Mouse (Mus musculus): ENCODE measurements at regions not wholly inside any gene's neighbourhood (a gene's known extent, or its start where the extent isn't known, plus 50 kb on each side); places are given as distances from the start of the nearest gene placed in this dataset.

- Histone ChIP-seq H3K36me3 (ENCODE audit: poor library complexity, severe bottlenecking) (no peaks in the 10 kb centered on the region), H3K4me2 (no peak overlapping the region), H3K9me3 (replicated peaks) (no peaks in the 10 kb centered on the region), H3K9ac (no peak overlapping the region), H3K4me1 (no peaks in the 10 kb centered on the region), H3K4me3 (no peak overlapping the region), H3K27me3 (no peaks in the 10 kb centered on the region), H3K27ac (no peak overlapping the region)
- ATAC-seq = no peak
- 92% methylated on average over 1 of the region's 1 CpGs for WGBS
Measured at GRCm38 (mm10) chr9:112821940-112822339, 586.2 kb upstream of the Arpp21 start.

GRCm38 (mm10) chr9:112811946-112812345 lies 576.2 kb upstream of the Arpp21 start:
- no peaks in the 10 kb centered on the region for H3K27me3 ChIP-seq

GRCm38 (mm10) chr9:112799583-112800220 lies 564.0 kb upstream of the Arpp21 start:
- no peaks in the 10 kb centered on the region for H3K4me1 ChIP-seq
- ATAC-seq = no peak
- no peaks in the 10 kb centered on the region for H3K27me3 ChIP-seq

More at GRCm38 (mm10) chr9:112811946-112812345, 576.2 kb upstream of the Arpp21 start:
- Histone ChIP-seq H3K27ac (no peak overlapping the region), H3K4me1 (no peaks in the 10 kb centered on the region), H3K36me3 (ENCODE audit: poor library complexity, severe bottlenecking) (no peaks in the 10 kb centered on the region), H3K9me3 (replicated peaks) (no peaks in the 10 kb centered on the region), H3K4me2 (no peak overlapping the region), H3K9ac (no peak overlapping the region), H3K4me3 (no peak overlapping the region)
- 45% methylated on average over 1 of the region's 1 CpGs for WGBS
- no peak for ATAC-seq

GRCm38 (mm10) chr9:112793537-112793936 lies 557.8 kb upstream of the Arpp21 start:
- no peak overlapping the region for H3K27ac ChIP-seq
- H3K36me3 ChIP-seq (ENCODE audit: poor library complexity, severe bottlenecking) = no peaks in the 10 kb centered on the region
- H3K4me3 ChIP-seq = no peak overlapping the region
- no peak overlapping the region for H3K9ac ChIP-seq
- ATAC-seq = no peak
- no peaks in the 10 kb centered on the region for H3K9me3 ChIP-seq (replicated peaks)
- H3K27me3 ChIP-seq = no peaks in the 10 kb centered on the region
- WGBS = 63% methylated on average over 2 of the region's 2 CpGs
- no peaks in the 10 kb centered on the region for H3K4me1 ChIP-seq
- H3K4me2 ChIP-seq = no peak overlapping the region

More at GRCm38 (mm10) chr9:112799583-112800220, 564.0 kb upstream of the Arpp21 start:
- no peak overlapping the region for H3K4me3 ChIP-seq
- H3K4me2 ChIP-seq = no peak overlapping the region
- 34% methylated on average over 2 of the region's 2 CpGs for WGBS
- no peak overlapping the region for H3K27ac ChIP-seq
- H3K36me3 ChIP-seq (ENCODE audit: poor library complexity, severe bottlenecking) = no peaks in the 10 kb centered on the region
- H3K9me3 ChIP-seq (replicated peaks) = no peaks in the 10 kb centered on the region
- H3K9ac ChIP-seq = no peak overlapping the region

- ATAC-seq = no peak
- 84% methylated on average over 3 of the region's 3 CpGs for WGBS
Measured at GRCm38 (mm10) chr9:112771981-112772380, 536.2 kb upstream of the Arpp21 start.

GRCm38 (mm10) chr9:112744616-112745015 lies 508.9 kb upstream of the Arpp21 start:
- H3K9me3 ChIP-seq (replicated peaks) = no peaks in the 10 kb centered on the region
- WGBS = 79% methylated on average over 5 of the region's 5 CpGs
- H3K9ac ChIP-seq = no peak overlapping the region
- no peaks in the 10 kb centered on the region for H3K27me3 ChIP-seq
- no peaks in the 10 kb centered on the region for H3K36me3 ChIP-seq (ENCODE audit: poor library complexity, severe bottlenecking)
- no peak overlapping the region for H3K4me3 ChIP-seq
- H3K4me1 ChIP-seq = no peaks in the 10 kb centered on the region
- no peak overlapping the region for H3K27ac ChIP-seq
- H3K4me2 ChIP-seq = no peak overlapping the region
- ATAC-seq = no peak

More at GRCm38 (mm10) chr9:112771981-112772380, 536.2 kb upstream of the Arpp21 start:
- no peaks in the 10 kb centered on the region for H3K4me1 ChIP-seq
- H3K9ac ChIP-seq = no peak overlapping the region
- no peaks in the 10 kb centered on the region for H3K9me3 ChIP-seq (replicated peaks)
- H3K4me2 ChIP-seq = no peak overlapping the region
- no peak overlapping the region for H3K4me3 ChIP-seq
- H3K27ac ChIP-seq = no peak overlapping the region
- no peaks in the 10 kb centered on the region for H3K27me3 ChIP-seq
- H3K36me3 ChIP-seq (ENCODE audit: poor library complexity, severe bottlenecking) = no peaks in the 10 kb centered on the region

- no peak for ATAC-seq
- Histone ChIP-seq H3K4me2 (no peak overlapping the region), H3K4me3 (no peak overlapping the region), H3K27me3 (no peaks in the 10 kb centered on the region), H3K27ac (no peak overlapping the region), H3K36me3 (ENCODE audit: poor library complexity, severe bottlenecking) (no peaks in the 10 kb centered on the region), H3K9me3 (replicated peaks) (no peaks in the 10 kb centered on the region), H3K4me1 (no peaks in the 10 kb centered on the region), H3K9ac (no peak overlapping the region)
- WGBS = 67% methylated on average over 1 of the region's 1 CpGs
Measured at GRCm38 (mm10) chr9:112743871-112744590, 508.3 kb upstream of the Arpp21 start.

GRCm38 (mm10) chr9:112735761-112736160 lies 500.0 kb upstream of the Arpp21 start:
- no peak overlapping the region for H3K4me3 ChIP-seq
- no peaks in the 10 kb centered on the region; the same call in 1 of the 2 replicates for H3K4me1 ChIP-seq
- H3K9me3 ChIP-seq (replicated peaks) = no peaks in the 10 kb centered on the region
- no peak overlapping the region for H3K9ac ChIP-seq
- no peak for ATAC-seq
- no peak overlapping the region for H3K4me2 ChIP-seq
- no peaks in the 10 kb centered on the region for H3K36me3 ChIP-seq (ENCODE audit: poor library complexity, severe bottlenecking)
- no peak overlapping the region for H3K27ac ChIP-seq
- H3K27me3 ChIP-seq = no peaks in the 10 kb centered on the region

GRCm38 (mm10) chr9:112725523-112725922 lies 489.8 kb upstream of the Arpp21 start:
- Histone ChIP-seq H3K4me1 (peaks cover 12% of the 10 kb centered on the region), H3K9me3 (replicated peaks) (no peaks in the 10 kb centered on the region), H3K4me2 (no peak overlapping the region), H3K9ac (no peak overlapping the region), H3K27ac (no peak overlapping the region), H3K4me3 (no peak overlapping the region), H3K36me3 (ENCODE audit: poor library complexity, severe bottlenecking) (no peaks in the 10 kb centered on the region), H3K27me3 (peaks cover 7% of the 10 kb centered on the region; the same call in 1 of the 2 replicates)
- ATAC-seq = peak; percentile 51; the same call in 1 of the 2 replicates
- 21% methylated on average over 8 of the region's 8 CpGs for WGBS

GRCm38 (mm10) chr9:112725103-112725502 lies 489.4 kb upstream of the Arpp21 start:
- no peak overlapping the region for H3K27ac ChIP-seq
- H3K9ac ChIP-seq = no peak overlapping the region
- WGBS = 7% methylated on average over 4 of the region's 4 CpGs
- H3K4me3 ChIP-seq = no peak overlapping the region
- no peak for ATAC-seq
- no peak overlapping the region for H3K4me2 ChIP-seq
- peaks cover 7% of the 10 kb centered on the region; the same call in 1 of the 2 replicates for H3K27me3 ChIP-seq
- no peaks in the 10 kb centered on the region for H3K36me3 ChIP-seq (ENCODE audit: poor library complexity, severe bottlenecking)
- no peaks in the 10 kb centered on the region for H3K9me3 ChIP-seq (replicated peaks)
- H3K4me1 ChIP-seq = peaks cover 12% of the 10 kb centered on the region

GRCm38 (mm10) chr9:112723346-112723745 lies 487.6 kb upstream of the Arpp21 start:
- Histone ChIP-seq H3K9me3 (replicated peaks) (no peaks in the 10 kb centered on the region), H3K4me2 (no peak overlapping the region), H3K27me3 (peaks cover 7% of the 10 kb centered on the region; the same call in 1 of the 2 replicates), H3K9ac (no peak overlapping the region), H3K27ac (no peak overlapping the region), H3K36me3 (ENCODE audit: poor library complexity, severe bottlenecking) (no peaks in the 10 kb centered on the region), H3K4me3 (no peak overlapping the region), H3K4me1 (peaks cover 12% of the 10 kb centered on the region)
- WGBS = 81% methylated on average over 1 of the region's 1 CpGs
- ATAC-seq = no peak

GRCm38 (mm10) chr9:112722501-112722900 lies 486.8 kb upstream of the Arpp21 start:
- peaks cover 7% of the 10 kb centered on the region; the same call in 1 of the 2 replicates for H3K27me3 ChIP-seq
- H3K36me3 ChIP-seq (ENCODE audit: poor library complexity, severe bottlenecking) = no peaks in the 10 kb centered on the region
- no peak overlapping the region for H3K4me2 ChIP-seq
- 85% methylated on average over 4 of the region's 4 CpGs for WGBS
- H3K4me3 ChIP-seq = no peak overlapping the region
- peaks cover 12% of the 10 kb centered on the region for H3K4me1 ChIP-seq
- no peak overlapping the region for H3K9ac ChIP-seq
- H3K9me3 ChIP-seq (replicated peaks) = no peaks in the 10 kb centered on the region
- no peak overlapping the region for H3K27ac ChIP-seq
- no peak for ATAC-seq

Data from forebrain, embryonic 13.5 days (tissue).